Mouse (Mus musculus): ENCODE results near the gene Adam8. TPM values are rescaled to one million over a fixed set of nuclear protein-coding genes. Genes with fewer than 3 reads are reported as not detected.

Adam8 gene
- total and polyA plus RNA-seq, 3 experiments: 0.26 to 9.1 (median 0.73) TPM

DNA sequence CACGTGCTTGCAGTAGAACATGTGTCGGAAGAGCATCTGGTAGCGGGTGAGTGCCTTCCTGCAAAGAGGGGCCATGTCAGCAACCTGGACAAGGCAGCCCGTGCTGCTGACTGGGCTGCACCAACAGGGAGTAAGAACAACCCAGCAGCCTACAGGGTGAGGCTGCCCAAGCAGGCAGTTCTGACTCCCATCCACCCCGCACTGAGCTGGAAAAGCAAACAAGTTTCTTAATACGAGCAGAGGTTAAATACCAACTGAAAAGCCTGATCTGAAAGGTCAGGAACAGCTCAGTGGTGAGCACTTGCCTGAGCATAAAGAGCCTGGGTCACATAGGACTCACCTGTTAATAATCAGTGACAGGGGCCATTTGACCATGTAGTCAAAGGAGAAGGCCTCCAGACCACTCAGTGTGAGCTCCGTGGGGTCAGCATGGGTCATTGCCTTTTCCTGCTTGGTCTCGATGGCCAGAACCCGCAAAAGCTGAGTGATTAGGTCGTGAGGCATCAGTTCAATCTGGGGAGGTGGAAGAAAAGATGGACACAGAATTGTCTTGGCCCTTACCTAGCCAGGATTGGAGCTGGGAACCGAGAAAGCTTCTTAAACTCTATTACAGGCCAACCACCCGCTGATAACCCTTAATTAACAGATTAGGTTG, 8.9 kb upstream of the Adam8 start:
- intact Hi-C loops (cut with DNase I): no loop called here
- WGBS: 85% methylated on average over 12 of the region's 12 CpGs
- Histone ChIP-seq H3K9ac (ENCODE audit: low read depth, low read length) (no peak overlapping the region), H3K27ac (no peak overlapping the region), H3K27me3 (ENCODE audit: control insufficient read depth, insufficient read depth, low read length) (no peaks in the 10 kb centered on the region), H3K4me1 (ENCODE audit: control insufficient read depth, insufficient read depth, low read length) (no peaks in the 10 kb centered on the region), H3K79me2 (replicated peaks; ENCODE audit: control insufficient read depth, insufficient read depth, low read length) (no peaks in the 10 kb centered on the region), H3K36me3 (ENCODE audit: control insufficient read depth, insufficient read depth, low read length) (no peaks in the 10 kb centered on the region), H3K4me3 (no peak overlapping the region)
- TF ChIP-seq CTCF (IDR thresholded peaks at IDR 0.05) (no peak), EP300 (IDR thresholded peaks at IDR 0.05; ENCODE audit: insufficient read depth, low read depth, low read length) (no peak), POLR2A (IDR thresholded peaks at IDR 0.05; ENCODE audit: insufficient read depth, low read depth, low read length) (no peak)
- no peak for DNase-seq

- no peak overlapping the region for H3K27ac ChIP-seq
- no peaks in the 10 kb centered on the region for H3K27me3 ChIP-seq (ENCODE audit: control insufficient read depth, insufficient read depth, low read length)
- TF ChIP-seq POLR2A (IDR thresholded peaks at IDR 0.05; ENCODE audit: insufficient read depth, low read depth, low read length) (no peak), EP300 (IDR thresholded peaks at IDR 0.05; ENCODE audit: insufficient read depth, low read depth, low read length) (no peak), CTCF (IDR thresholded peaks at IDR 0.05) (no peak)
- no peak overlapping the region for H3K4me3 ChIP-seq
- H3K9ac ChIP-seq (ENCODE audit: low read depth, low read length): no peak overlapping the region
- WGBS: 92% methylated on average over 13 of the region's 13 CpGs
- no peak for DNase-seq
- no peaks in the 10 kb centered on the region for H3K4me1 ChIP-seq (ENCODE audit: control insufficient read depth, insufficient read depth, low read length)
- H3K36me3 ChIP-seq (ENCODE audit: control insufficient read depth, insufficient read depth, low read length): no peaks in the 10 kb centered on the region
- intact Hi-C loops (cut with DNase I): no loop called here
- no peaks in the 10 kb centered on the region for H3K79me2 ChIP-seq (replicated peaks; ENCODE audit: control insufficient read depth, insufficient read depth, low read length)
These were observed 6.5 kb upstream of the Adam8 start for GRCm38 (mm10) chr7:139998691-139999350.

DNA sequence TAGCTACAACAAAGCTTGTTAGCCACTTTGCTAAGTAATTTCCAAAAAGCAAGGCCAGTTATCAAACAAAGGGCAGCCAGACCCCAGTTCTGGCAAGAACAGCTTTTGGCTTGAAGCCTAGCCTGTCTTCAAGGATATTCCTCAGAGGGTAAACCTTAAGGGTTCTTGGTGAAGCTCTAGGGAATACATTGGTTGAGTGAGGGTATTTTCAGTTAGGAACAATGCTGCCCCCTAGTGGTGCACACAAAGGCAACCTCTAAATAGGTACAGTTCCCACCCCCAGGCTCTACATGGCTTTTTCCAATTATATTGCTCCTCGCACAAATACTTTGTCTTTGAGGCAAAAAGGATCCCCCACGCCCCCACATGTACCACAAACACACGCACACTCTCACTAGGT, 2.3 kb upstream of the Adam8 start:
- intact Hi-C loops (cut with DNase I): loop anchor here (1.0 to 5.0 kb wide), 3 partner anchors 25 to 1022 kb away; no protein-coding TSS in a partner anchor
- TF ChIP-seq POLR2A (IDR thresholded peaks at IDR 0.05; ENCODE audit: insufficient read depth, low read depth, low read length) (no peak), CTCF (IDR thresholded peaks at IDR 0.05) (peak; percentile 91)
- Histone ChIP-seq H3K27me3 (ENCODE audit: control insufficient read depth, insufficient read depth, low read length) (no peaks in the 10 kb centered on the region), H3K79me2 (replicated peaks; ENCODE audit: control insufficient read depth, insufficient read depth, low read length) (no peaks in the 10 kb centered on the region), H3K9ac (ENCODE audit: low read depth, low read length) (no peak overlapping the region), H3K36me3 (ENCODE audit: control insufficient read depth, insufficient read depth, low read length) (no peaks in the 10 kb centered on the region), H3K4me1 (ENCODE audit: control insufficient read depth, insufficient read depth, low read length) (no peaks in the 10 kb centered on the region), H3K4me3 (no peak overlapping the region), H3K27ac (no peak overlapping the region)
- WGBS: 31% methylated on average over 3 of the region's 3 CpGs
- peak in 1 of 2 experiments; percentile 44 for DNase-seq

GRCm38 (mm10) chr7:139994202-139994601, 1.8 kb upstream of the Adam8 start:
- intact Hi-C loops (cut with DNase I): loop anchor here (1.0 to 5.0 kb wide), 2 partner anchors 25 to 1022 kb away; no protein-coding TSS in a partner anchor
- 74% methylated on average over 4 of the region's 4 CpGs for WGBS
- H3K36me3 ChIP-seq (ENCODE audit: control insufficient read depth, insufficient read depth, low read length): no peaks in the 10 kb centered on the region

GRCm38 (mm10) chr7:139993532-139993931, 1.2 kb upstream of the Adam8 start:
- Histone ChIP-seq H3K36me3 (ENCODE audit: control insufficient read depth, insufficient read depth, low read length) (no peaks in the 10 kb centered on the region), H3K9ac (ENCODE audit: low read depth, low read length) (no peak overlapping the region), H3K4me1 (ENCODE audit: control insufficient read depth, insufficient read depth, low read length) (no peaks in the 10 kb centered on the region), H3K27ac (no peak overlapping the region), H3K27me3 (ENCODE audit: control insufficient read depth, insufficient read depth, low read length) (no peaks in the 10 kb centered on the region), H3K4me3 (no peak overlapping the region), H3K79me2 (replicated peaks; ENCODE audit: control insufficient read depth, insufficient read depth, low read length) (no peaks in the 10 kb centered on the region)
- TF ChIP-seq CTCF (IDR thresholded peaks at IDR 0.05) (no peak), POLR2A (IDR thresholded peaks at IDR 0.05; ENCODE audit: insufficient read depth, low read depth, low read length) (no peak), EP300 (IDR thresholded peaks at IDR 0.05; ENCODE audit: insufficient read depth, low read depth, low read length) (no peak)
- intact Hi-C loops (cut with DNase I): loop anchor here (5.0 kb wide), 1 partner anchor 1021 kb away; no protein-coding TSS in a partner anchor
- WGBS: 91% methylated on average over 6 of the region's 6 CpGs
- DNase-seq: no peak

More at GRCm38 (mm10) chr7:139994202-139994601, 1.8 kb upstream of the Adam8 start:
- H3K9ac ChIP-seq (ENCODE audit: low read depth, low read length): no peak overlapping the region
- no peaks in the 10 kb centered on the region for H3K79me2 ChIP-seq (replicated peaks; ENCODE audit: control insufficient read depth, insufficient read depth, low read length)
- H3K4me3 ChIP-seq: no peak overlapping the region
- TF ChIP-seq CTCF (IDR thresholded peaks at IDR 0.05) (no peak), POLR2A (IDR thresholded peaks at IDR 0.05; ENCODE audit: insufficient read depth, low read depth, low read length) (no peak), EP300 (IDR thresholded peaks at IDR 0.05; ENCODE audit: insufficient read depth, low read depth, low read length) (no peak)
- no peak for DNase-seq
- H3K27ac ChIP-seq: no peak overlapping the region
- no peaks in the 10 kb centered on the region for H3K27me3 ChIP-seq (ENCODE audit: control insufficient read depth, insufficient read depth, low read length)
- H3K4me1 ChIP-seq (ENCODE audit: control insufficient read depth, insufficient read depth, low read length): no peaks in the 10 kb centered on the region

DNA sequence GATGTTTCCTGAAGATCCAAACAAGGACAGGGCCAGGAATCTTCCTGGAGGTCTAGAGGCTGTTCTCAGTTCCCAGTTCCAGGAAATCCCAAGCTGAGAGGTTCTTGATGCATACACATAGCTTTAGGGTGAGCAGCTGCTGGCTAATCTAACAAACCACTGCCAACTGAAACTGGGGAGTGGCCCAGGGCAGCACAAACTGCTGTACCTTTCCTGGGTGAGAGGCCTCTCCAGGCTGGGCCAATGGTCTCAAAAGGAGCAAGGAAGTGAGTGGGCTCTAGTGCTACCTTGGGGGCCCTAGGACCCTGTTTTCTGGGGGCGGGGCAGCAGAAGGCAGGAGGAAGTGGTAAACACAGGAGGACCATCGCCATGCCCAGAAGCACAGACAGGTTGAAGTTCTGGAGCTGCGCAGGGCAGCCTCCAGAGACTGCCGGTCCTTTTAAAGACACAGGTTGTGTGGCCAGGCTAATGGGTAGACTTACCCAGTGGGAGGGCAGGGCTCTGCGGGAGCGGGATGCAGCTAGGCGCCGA, 1.4 kb downstream of the Adam8 start:
- Histone ChIP-seq H3K36me3 (ENCODE audit: control insufficient read depth, insufficient read depth, low read length) (no peaks in the 10 kb centered on the region), H3K27me3 (ENCODE audit: control insufficient read depth, insufficient read depth, low read length) (no peaks in the 10 kb centered on the region), H3K4me3 (no peak overlapping the region), H3K4me1 (ENCODE audit: control insufficient read depth, insufficient read depth, low read length) (no peaks in the 10 kb centered on the region), H3K27ac (no peak overlapping the region), H3K79me2 (replicated peaks; ENCODE audit: control insufficient read depth, insufficient read depth, low read length) (no peaks in the 10 kb centered on the region), H3K9ac (ENCODE audit: low read depth, low read length) (no peak overlapping the region)
- 70% methylated on average over 8 of the region's 8 CpGs for WGBS
- TF ChIP-seq POLR2A (IDR thresholded peaks at IDR 0.05; ENCODE audit: insufficient read depth, low read depth, low read length): no peak
- TF ChIP-seq CTCF (IDR thresholded peaks at IDR 0.05): no peak
- TF ChIP-seq EP300 (IDR thresholded peaks at IDR 0.05; ENCODE audit: insufficient read depth, low read depth, low read length): no peak
- DNase-seq: no peak
- intact Hi-C loops (cut with DNase I): loop anchor here (5.0 kb wide), 1 partner anchor 1019 kb away; no protein-coding TSS in a partner anchor
